Mouse (Mus musculus) megakaryocyte, embryonic 14.5 days (primary cell): ENCODE data around the gene Cnih2.

Source experiments
- FLI1 ChIP-seq: IDR thresholded peaks from 2 replicates; pipeline ENCODE4 v1.6.1; 2012; ENCODE audit warnings: low read length, inconsistent platforms, mixed read lengths
- GATA1 ChIP-seq: IDR thresholded peaks from 3 replicates; pipeline ENCODE4 v1.6.1; 2012; ENCODE audit warnings: mixed read lengths, low read length, inconsistent platforms, borderline replicate concordance

GRCm38 (mm10) chr19:5094746-5095417, 3.4 kb downstream of the Cnih2 start:
- TF ChIP-seq FLI1, result no peak
- no peak for TF ChIP-seq GATA1
